Mouse (Mus musculus) bone marrow macrophage, adult 2 months (primary cell): Measurements from ENCODE around the gene Taok3. TPM values are rescaled to one million over a fixed set of nuclear protein-coding genes. Genes with fewer than 3 reads are reported as not detected.

Source experiments
- H3K27ac ChIP-seq: 2 replicates; pipeline ENCODE4 v1.5.1; 2012; ENCODE audit warnings: low read depth, low read length; ENCODE audit not compliant: insufficient read depth
- H3K4me1 ChIP-seq: 2 replicates; pipeline ENCODE4 v1.6.1; 2012; ENCODE audit warnings: low read length; ENCODE audit not compliant: control insufficient read depth, insufficient read depth
- H3K4me3 ChIP-seq: 2 replicates; pipeline ENCODE4 v1.5.1; 2012; ENCODE audit warnings: mild to moderate bottlenecking, low read length, moderate library complexity; ENCODE audit not compliant: insufficient read depth
- CTCF ChIP-seq: IDR thresholded peaks from 2 replicates; pipeline ENCODE4 v1.5.1; 2012; ENCODE audit warnings: low read depth, mild to moderate bottlenecking, low read length, moderate library complexity
- POLR2A ChIP-seq: IDR thresholded peaks from 2 replicates; pipeline ENCODE4 v1.6.1; 2012; ENCODE audit warnings: mild to moderate bottlenecking, low read depth, low read length, borderline replicate concordance
- polyA plus RNA-seq: library from polyadenylated mRNA; stranded (reverse); fragments of >200 nt; gene quantifications from 2 replicates; pipeline ENCODE4 v1.2.4, GENCODE M21; 2012; ENCODE audit not compliant: missing spikeins, insufficient read depth, insufficient read length

Taok3 gene
- polyA plus RNA-seq, 1 experiment, result 112 TPM

DNA sequence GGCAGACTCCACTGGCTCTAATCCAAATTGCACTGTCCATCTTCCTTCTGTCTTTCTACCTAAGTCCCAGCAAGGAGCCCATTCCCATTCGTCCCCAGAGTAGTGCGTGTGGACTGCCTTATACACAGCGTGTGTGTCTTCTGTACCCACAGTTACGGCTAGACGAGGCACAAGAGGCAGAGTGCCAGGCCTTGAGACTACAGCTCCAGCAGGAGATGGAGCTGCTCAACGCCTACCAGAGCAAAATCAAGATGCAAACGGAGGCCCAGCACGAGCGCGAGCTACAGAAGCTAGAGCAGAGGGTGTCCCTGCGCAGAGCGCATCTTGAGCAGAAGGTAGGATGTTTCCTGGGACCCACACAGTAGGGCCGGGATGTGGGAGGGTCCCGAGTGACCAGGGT is 152.0 kb downstream of the Taok3 start:
- no peak overlapping the region for H3K27ac ChIP-seq
- no peak for TF ChIP-seq CTCF
- TF ChIP-seq POLR2A, result no peak

DNA sequence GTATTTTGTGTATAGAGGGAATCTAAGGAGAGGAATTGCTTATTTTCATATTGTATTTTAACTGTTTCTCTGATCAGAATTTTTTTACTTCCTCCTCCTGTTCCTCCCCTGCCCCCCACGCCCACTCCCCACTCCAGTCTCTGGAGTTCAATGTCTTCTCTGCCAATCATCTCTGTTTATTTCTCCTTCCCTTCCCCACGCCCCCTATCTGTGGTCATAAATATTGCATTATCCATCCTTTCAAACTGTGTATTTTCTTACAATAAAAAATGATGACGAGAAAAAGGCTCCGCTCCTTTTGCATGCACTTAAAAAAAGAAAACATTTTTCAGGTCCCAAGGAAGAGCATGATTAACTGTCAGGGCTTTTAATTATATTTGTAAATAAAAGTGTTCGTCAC is 154.9 kb downstream of the Taok3 start:
- Histone ChIP-seq H3K4me3 (no peak overlapping the region), H3K4me1 (no peaks in the 10 kb centered on the region), H3K27ac (no peak overlapping the region)
- no peak for TF ChIP-seq POLR2A
- peak; percentile 32; the same call in 1 of the 2 replicates for TF ChIP-seq CTCF

More for the DNA sequence above, 152.0 kb downstream of the Taok3 start:
- no peaks in the 10 kb centered on the region for H3K4me1 ChIP-seq
- no peak overlapping the region for H3K4me3 ChIP-seq

DNA sequence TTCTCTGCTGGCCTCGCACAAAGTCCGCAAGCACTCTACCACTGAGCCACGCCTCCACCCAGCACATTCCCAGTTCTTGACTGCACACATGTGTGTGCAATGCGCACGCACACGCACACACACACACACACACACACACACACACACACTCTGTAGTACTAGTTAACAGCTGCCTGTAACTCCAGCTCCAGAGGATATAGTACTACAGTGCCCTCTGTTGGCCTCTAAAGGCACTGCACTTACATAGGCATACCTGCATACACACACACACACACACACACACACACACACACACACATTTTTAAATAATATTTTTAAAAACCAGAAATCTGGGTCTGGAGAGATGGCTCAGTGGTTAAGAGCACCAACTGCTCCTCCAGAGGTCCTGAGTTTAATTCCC is 157.9 kb downstream of the Taok3 start:
- no peak overlapping the region for H3K4me3 ChIP-seq

DNA sequence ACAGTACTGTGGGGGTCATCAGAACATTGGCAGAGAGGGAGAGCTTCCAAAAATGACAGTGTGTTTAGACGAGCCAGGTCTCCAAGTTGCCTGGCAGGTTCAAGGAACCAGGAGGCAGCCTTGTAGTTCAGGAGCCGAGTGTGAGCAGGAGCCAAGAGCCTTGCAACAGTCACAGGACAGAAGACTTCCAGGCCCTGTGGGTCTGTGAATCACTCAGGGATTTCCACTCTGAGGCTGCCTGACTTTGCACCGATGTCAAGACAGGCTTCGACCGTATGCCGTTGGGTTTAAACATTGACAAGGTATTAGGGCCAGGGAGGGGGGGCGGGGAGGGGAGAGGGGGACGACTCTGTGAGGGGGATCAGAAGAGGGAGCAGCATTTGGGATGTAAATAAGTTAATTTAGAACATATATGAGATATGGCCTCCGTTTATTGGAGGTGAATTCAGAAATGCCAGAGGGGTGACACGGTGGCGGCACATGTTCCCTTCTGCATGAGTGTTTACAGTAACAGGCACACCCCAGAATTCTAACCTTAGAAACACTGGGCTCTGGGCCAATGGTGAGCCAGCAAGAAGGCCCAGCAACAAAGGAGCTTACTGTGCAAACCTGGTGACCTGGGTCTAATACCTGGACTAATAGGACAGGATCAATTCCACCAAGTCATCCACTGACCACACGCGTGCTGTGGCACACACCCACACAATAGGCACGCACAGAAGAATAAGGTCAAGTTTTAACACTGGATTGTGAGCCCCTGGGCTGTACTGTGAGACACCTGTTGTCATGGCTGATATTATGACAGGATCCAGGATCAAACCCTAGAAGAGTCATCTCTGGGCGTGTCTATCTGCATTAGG is 159.1 kb downstream of the Taok3 start:
- H3K4me3 ChIP-seq, result no peak overlapping the region
- TF ChIP-seq POLR2A, result no peak
- no peak for TF ChIP-seq CTCF
- no peak overlapping the region for H3K27ac ChIP-seq
- H3K4me1 ChIP-seq, result no peaks in the 10 kb centered on the region

More for the DNA sequence above, 157.9 kb downstream of the Taok3 start:
- no peaks in the 10 kb centered on the region for H3K4me1 ChIP-seq
- TF ChIP-seq POLR2A, result no peak
- H3K27ac ChIP-seq, result no peak overlapping the region

DNA sequence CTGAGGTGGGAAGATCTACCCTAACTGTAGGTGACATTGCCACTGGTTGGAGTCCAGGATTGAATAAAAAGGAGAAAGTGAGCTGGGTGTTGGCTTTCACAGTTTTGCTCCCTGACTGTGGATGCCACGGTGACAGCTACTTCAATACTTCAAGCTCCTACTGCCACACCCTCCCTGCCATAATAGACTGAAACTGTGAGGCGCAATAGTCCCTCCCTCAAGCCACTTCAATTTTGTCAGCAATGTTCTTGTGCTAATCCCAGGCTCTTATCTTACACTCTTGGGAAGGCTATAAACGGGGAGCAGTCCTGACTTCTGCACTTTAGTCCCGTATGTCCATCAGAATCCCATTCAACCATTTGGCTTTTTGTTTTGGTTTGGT is 159.7 kb downstream of the Taok3 start:
- no peak overlapping the region for H3K4me3 ChIP-seq
- no peaks in the 10 kb centered on the region for H3K4me1 ChIP-seq
- no peak overlapping the region for H3K27ac ChIP-seq
- TF ChIP-seq POLR2A (no peak), CTCF (no peak)

DNA sequence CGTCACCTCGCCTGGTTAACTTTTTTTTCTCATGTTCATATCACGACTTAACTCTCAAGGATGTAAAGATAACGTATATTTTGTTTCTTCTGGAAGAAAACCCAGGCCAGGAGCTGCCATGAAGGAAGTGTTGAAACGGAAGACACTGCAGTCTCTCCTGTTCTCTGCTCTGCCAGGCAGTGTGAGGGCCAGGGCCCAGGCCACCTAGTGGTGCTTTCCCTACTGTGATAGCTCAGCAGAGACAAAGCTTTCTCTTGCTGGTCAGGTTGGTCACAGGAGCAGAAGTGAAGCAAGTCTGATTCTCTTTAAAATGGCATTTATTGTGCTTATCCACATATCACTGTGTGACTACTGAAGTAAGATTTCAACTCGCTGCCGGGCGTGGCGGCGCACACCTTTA is 161.6 kb downstream of the Taok3 start:
- no peak overlapping the region for H3K4me3 ChIP-seq
- no peak for TF ChIP-seq POLR2A
- no peak for TF ChIP-seq CTCF
- peaks cover 3% of the 10 kb centered on the region; the same call in 1 of the 2 replicates for H3K4me1 ChIP-seq
- H3K27ac ChIP-seq, result no peak overlapping the region

DNA sequence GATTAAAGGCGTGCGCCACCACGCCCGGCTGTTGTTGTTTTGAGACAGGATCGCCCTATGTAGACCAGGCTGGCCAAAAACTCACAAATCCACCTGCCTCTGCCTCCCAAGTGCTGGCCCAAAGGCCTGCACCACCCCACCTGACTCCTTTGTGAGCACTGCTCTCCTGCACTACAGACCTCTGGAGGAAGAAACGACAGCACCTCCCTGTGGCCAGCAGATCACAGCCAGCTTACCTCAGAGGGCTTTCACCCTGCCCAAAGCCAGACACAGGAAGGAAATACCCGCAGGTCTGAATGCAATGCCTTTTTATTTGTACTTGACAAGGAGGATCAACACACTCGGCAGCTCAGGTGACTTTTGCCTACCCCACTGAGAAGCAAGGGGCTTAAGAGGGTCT is 162.4 kb downstream of the Taok3 start:
- Histone ChIP-seq H3K4me1 (peaks cover 3% of the 10 kb centered on the region; the same call in 1 of the 2 replicates), H3K4me3 (no peak overlapping the region), H3K27ac (no peak overlapping the region)
- TF ChIP-seq CTCF (no peak), POLR2A (no peak)

DNA sequence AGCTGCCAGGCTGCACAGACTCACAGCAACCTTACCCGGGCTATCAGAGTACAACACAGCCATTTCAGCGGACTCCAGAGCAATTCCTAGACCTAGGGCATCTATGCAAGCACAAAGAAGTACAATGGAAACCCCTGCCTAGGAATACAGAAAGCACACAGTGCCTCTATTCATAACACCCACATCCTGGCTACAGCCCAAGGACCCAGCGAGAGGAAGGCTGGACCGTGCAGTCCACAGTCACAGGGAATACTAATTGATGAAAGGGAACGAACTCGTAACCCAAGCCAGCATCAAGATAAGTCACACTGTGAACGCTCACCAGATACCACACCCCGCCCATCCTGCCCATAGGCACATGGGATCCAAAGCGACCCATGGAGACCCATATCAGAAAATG is 164.1 kb downstream of the Taok3 start:
- Histone ChIP-seq H3K4me3 (no peak overlapping the region), H3K27ac (no peak overlapping the region), H3K4me1 (peaks cover 10% of the 10 kb centered on the region; the same call in 1 of the 2 replicates)
- no peak for TF ChIP-seq CTCF

DNA sequence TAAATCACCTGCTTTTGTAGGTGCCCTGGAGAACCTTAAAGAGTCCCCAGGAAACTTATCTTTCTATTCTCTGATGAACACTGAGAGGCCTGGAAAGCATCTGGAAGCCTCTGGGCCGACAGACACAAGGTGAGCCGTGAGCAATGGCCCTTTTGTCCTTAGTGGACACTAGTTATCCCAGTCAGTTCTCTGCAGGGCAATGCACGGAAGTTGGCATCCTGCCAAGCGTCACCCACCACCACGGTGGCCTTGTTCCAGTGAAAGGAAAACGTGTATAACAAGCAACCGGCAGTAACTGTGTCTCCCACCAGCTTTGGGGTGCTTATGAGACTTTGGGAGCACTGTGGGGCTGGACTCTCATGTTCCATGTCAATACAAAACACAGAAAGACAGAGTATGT is 164.8 kb downstream of the Taok3 start:
- H3K4me1 ChIP-seq, result peaks cover 10% of the 10 kb centered on the region; the same call in 1 of the 2 replicates
- H3K4me3 ChIP-seq, result no peak overlapping the region
- no peak overlapping the region for H3K27ac ChIP-seq
- no peak for TF ChIP-seq CTCF
- TF ChIP-seq POLR2A, result no peak

DNA sequence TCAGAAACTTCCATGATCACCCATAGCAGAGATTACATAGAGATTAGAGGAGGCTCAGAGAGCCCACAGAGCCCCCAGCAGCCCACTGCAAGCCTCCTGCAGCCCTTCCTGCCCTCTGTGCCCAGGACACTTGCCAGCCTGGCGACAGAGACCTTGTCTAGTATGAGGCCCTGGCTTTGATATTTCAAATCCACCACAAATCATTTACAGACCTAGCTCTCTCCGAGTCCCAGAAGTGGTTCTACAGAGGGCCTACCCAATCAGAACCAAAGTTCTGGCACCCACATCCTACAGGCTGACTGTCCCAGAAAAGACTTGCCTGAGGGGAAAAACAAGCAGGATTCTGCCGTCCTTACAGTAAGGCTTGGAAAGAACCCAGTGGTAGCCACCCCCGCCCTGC is 165.3 kb downstream of the Taok3 start:
- TF ChIP-seq CTCF (no peak), POLR2A (no peak)
- peaks cover 10% of the 10 kb centered on the region; the same call in 1 of the 2 replicates for H3K4me1 ChIP-seq
- no peak overlapping the region for H3K27ac ChIP-seq
- H3K4me3 ChIP-seq, result no peak overlapping the region

DNA sequence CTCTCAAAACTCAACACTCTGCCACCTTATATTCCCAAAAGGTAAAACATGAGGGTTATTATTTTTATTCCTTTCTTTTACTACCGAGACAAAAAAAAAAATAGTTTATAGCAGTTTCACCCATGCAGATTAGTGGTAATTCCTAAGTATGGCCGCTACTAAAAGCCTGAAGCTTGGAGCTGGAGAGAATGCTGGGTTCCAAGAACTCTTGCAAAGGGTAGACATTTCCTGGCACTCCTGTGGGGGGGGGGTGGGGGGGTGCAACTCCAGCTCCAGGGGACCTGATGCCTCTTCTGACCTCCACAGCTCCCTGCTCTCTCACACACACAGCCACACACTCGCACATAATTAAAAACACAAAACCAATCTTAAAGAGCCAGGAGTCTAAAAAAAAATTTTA is 166.4 kb downstream of the Taok3 start:
- Histone ChIP-seq H3K4me1 (peaks cover 10% of the 10 kb centered on the region; the same call in 1 of the 2 replicates), H3K4me3 (peak overlapping the region; percentile 81), H3K27ac (no peak overlapping the region)
- no peak for TF ChIP-seq CTCF
- no peak for TF ChIP-seq POLR2A
